Comparison of ENCODE assay signal across 7 mouse cellular contexts in genomic region chr3:148986296-148986893, GRCm38 (mm10). TPM values are rescaled to one million over a fixed set of nuclear protein-coding genes. Genes with fewer than 3 reads are reported as not detected.
DNase-seq lines count a peak whose midpoint lies in the region; ATAC-seq and TF ChIP-seq lines count a peak whose summit lies in the region.

No protein-coding gene starts in this region.

- peak overlapping the region; percentile 88 for H3K4me2 ChIP-seq in heart, embryonic 16.5 days (ENCODE audit: low read depth, low read length)
- peak overlapping the region; percentile 69 for H3K4me2 ChIP-seq in liver, embryonic 14.5 days (ENCODE audit: low read depth)

- no peak overlapping the region for H3K27ac ChIP-seq in ES-Bruce4 (ENCODE audit: insufficient read depth, low read length)
- no peak overlapping the region for H3K27ac ChIP-seq in heart, embryonic 16.5 days (ENCODE audit: low read length)
- H3K27ac ChIP-seq in liver, embryonic 14.5 days = no peak overlapping the region

- no peak for TF ChIP-seq CTCF in ES-Bruce4 (IDR thresholded peaks at IDR 0.05; ENCODE audit: low read depth, low read length)
- no peak for TF ChIP-seq CTCF in liver, embryonic 14.5 days (IDR thresholded peaks at IDR 0.05; ENCODE audit: low read depth)

- H3K4me1 ChIP-seq in ES-Bruce4 (ENCODE audit: control insufficient read depth, insufficient read depth, low read length) = no peaks in the 10 kb centered on the region
- peaks cover 37% of the 10 kb centered on the region for H3K4me1 ChIP-seq in heart, embryonic 16.5 days (ENCODE audit: control insufficient read depth, insufficient read depth, low read length)
- H3K4me1 ChIP-seq in liver, embryonic 14.5 days (replicated peaks; ENCODE audit: control insufficient read depth in 2 of 2, insufficient read depth in 2 of 2, low read length in 1 of 2) = no peaks in the 10 kb centered on the region; a peak in 1 of 4 replicates

- no peak for TF ChIP-seq EP300 in ES-Bruce4 (IDR thresholded peaks at IDR 0.05; ENCODE audit: insufficient read depth, low read depth, low read length)
- TF ChIP-seq EP300 in liver, embryonic 14.5 days (IDR thresholded peaks at IDR 0.05; ENCODE audit: low read depth) = no peak

- H3K9me3 ChIP-seq in ES-Bruce4 (replicated peaks; ENCODE audit: control insufficient read depth, insufficient read depth, low read length, poor library complexity, severe bottlenecking) = no peaks in the 10 kb centered on the region
- no peaks in the 10 kb centered on the region for H3K9me3 ChIP-seq in heart, embryonic 16.5 days (replicated peaks; ENCODE audit: control insufficient read depth, low read length)
- H3K9me3 ChIP-seq in liver, embryonic 14.5 days (ENCODE audit: control insufficient read depth, low read length) = no peaks in the 10 kb centered on the region

- DNase-seq in Muller cell, postnatal 12 days (ENCODE audit: inconsistent ontology term) = peak; percentile 56
- DNase-seq in liver, embryonic 14.5 days (ENCODE audit: low read depth in 3 of 3, low spot score in 3 of 3) = no peak
- DNase-seq in thymus, adult 18-20 months = no peak
- no peak for DNase-seq in ovary, postnatal 14 days (ENCODE audit: low spot score)
- DNase-seq in thymus, postnatal 25 days = no peak

- peak overlapping the region; percentile 49 for H3K4me3 ChIP-seq in ES-Bruce4 (ENCODE audit: low read depth, low read length)
- H3K4me3 ChIP-seq in heart, embryonic 16.5 days (ENCODE audit: low read length) = peak overlapping the region; percentile 96
- H3K4me3 ChIP-seq in liver, embryonic 14.5 days (ENCODE audit: insufficient read depth in 1 of 2, low read depth in 2 of 2, low read length in 2 of 2) = peak overlapping the region; percentile 44 to 62

- TF ChIP-seq POLR2A in ES-Bruce4 (IDR thresholded peaks at IDR 0.05; ENCODE audit: insufficient read depth, low read length) = no peak

- no peaks in the 10 kb centered on the region for H3K36me3 ChIP-seq in ES-Bruce4 (ENCODE audit: control insufficient read depth, insufficient read depth, low read length, poor library complexity, severe bottlenecking)
- no peaks in the 10 kb centered on the region for H3K36me3 ChIP-seq in heart, embryonic 16.5 days (ENCODE audit: control insufficient read depth, insufficient read depth)
- no peaks in the 10 kb centered on the region for H3K36me3 ChIP-seq in liver, embryonic 14.5 days (replicated peaks; ENCODE audit: control insufficient read depth, insufficient read depth, low read depth)

- no peaks in the 10 kb centered on the region for H3K27me3 ChIP-seq in ES-Bruce4 (ENCODE audit: control insufficient read depth, insufficient read depth, low read length, poor library complexity, severe bottlenecking)
- H3K27me3 ChIP-seq in heart, embryonic 16.5 days (ENCODE audit: control insufficient read depth, insufficient read depth, low read length) = no peaks in the 10 kb centered on the region
- H3K27me3 ChIP-seq in liver, embryonic 14.5 days (ENCODE audit: control insufficient read depth, insufficient read depth, low read length) = peaks cover 51% of the 10 kb centered on the region

- WGBS in heart, embryonic 16.5 days = 21% methylated on average over 17 of the region's 17 CpGs
- WGBS in liver, embryonic 14.5 days (ENCODE audit: insufficient replicate concordance) = 10% methylated on average over 17 of the region's 17 CpGs

- H3K9ac ChIP-seq in ES-Bruce4 (ENCODE audit: low read depth, poor library complexity, severe bottlenecking) = no peak overlapping the region
- peak overlapping the region; percentile 97 for H3K9ac ChIP-seq in heart, embryonic 16.5 days (ENCODE audit: low read length)
- no peak overlapping the region for H3K9ac ChIP-seq in liver, embryonic 14.5 days (replicated peaks)

- ATAC-seq in heart, embryonic 16.5 days (replicated peaks; ENCODE audit: extremely low read depth, insufficient read depth, low FRiP score) = no peak
- no peak for ATAC-seq in liver, embryonic 14.5 days (ENCODE audit: insufficient read depth)

RNA-seq across cellular contexts. Expression of gene Adgrl2, which starts 4.0 kb away (rescaled TPM):
- polyA plus RNA-seq in ES-Bruce4 (2011; ENCODE audit: insufficient read depth, insufficient read length, low read depth, missing spikeins) = 133 and 144 TPM in 2 replicates
- polyA plus RNA-seq in heart, embryonic 16.5 days (2015; fragmentation: Nextera tagmentation; extraction: Ambion mirVana) = 32.7 and 34.6 TPM in 2 replicates
- polyA plus RNA-seq in liver, embryonic 14.5 days (2012; rRNA removed) = 3.7 and 3.8 TPM in 2 replicates
- 3.2 and 4.3 TPM in 2 replicates for polyA plus RNA-seq in liver, embryonic 14.5 days (2014; fragmentation: Nextera tagmentation; extraction: Ambion mirVana)
